Mouse (Mus musculus): Measurements from ENCODE around the gene Trmt44. TPM values are rescaled to one million over a fixed set of nuclear protein-coding genes. Genes with fewer than 3 reads are reported as not detected.

The Trmt44 gene
- polyA plus RNA-seq, 1 experiment from 2014 or later: 10.1 TPM

DNA sequence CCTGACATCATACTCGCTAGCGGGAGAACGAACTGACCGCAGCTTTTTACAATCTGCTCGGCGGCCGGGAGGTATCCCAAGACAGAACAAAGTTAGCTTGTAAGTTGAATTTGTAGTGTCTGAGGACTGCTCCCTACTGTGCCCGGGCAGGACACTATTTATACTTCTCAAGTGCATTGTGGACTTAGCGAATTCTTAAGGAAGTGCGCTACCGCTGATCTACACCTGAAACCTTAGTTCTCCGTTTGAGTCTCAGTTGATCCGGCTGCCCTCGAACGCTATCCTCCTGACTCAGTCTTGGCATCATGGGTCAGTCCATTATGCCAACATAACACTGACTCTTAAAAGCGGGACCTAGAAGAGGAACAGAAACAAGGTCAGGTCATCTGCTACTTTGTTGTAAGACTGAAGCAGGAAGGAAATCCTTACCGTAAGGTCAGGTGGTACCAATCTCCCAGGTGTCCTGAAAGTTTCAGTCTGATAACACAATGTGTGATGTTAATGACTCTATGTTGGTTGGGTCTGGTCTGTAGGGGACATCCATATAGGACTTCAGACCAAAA lies 8.4 kb upstream of the Trmt44 start:
- Histone ChIP-seq H3K4me2 (peak overlapping the region; percentile 85), H3K27me3 (peaks cover 12% of the 10 kb centered on the region), H3K27ac (peak overlapping the region; percentile 65), H3K9me3 (replicated peaks) (no peaks in the 10 kb centered on the region), H3K9ac (peak overlapping the region; percentile 57), H3K4me3 (replicated peaks) (peak overlapping the region; percentile 63), H3K36me3 (peaks cover 3% of the 10 kb centered on the region; the same call in 1 of the 2 replicates), H3K4me1 (peaks cover 12% of the 10 kb centered on the region)
- 0 out of 2 replicates have a peak, but pooled peaks have one; percentile 2 for ATAC-seq (replicated peaks; ENCODE audit: low FRiP score)
- 2% methylated on average over 17 of the region's 17 CpGs for WGBS

DNA sequence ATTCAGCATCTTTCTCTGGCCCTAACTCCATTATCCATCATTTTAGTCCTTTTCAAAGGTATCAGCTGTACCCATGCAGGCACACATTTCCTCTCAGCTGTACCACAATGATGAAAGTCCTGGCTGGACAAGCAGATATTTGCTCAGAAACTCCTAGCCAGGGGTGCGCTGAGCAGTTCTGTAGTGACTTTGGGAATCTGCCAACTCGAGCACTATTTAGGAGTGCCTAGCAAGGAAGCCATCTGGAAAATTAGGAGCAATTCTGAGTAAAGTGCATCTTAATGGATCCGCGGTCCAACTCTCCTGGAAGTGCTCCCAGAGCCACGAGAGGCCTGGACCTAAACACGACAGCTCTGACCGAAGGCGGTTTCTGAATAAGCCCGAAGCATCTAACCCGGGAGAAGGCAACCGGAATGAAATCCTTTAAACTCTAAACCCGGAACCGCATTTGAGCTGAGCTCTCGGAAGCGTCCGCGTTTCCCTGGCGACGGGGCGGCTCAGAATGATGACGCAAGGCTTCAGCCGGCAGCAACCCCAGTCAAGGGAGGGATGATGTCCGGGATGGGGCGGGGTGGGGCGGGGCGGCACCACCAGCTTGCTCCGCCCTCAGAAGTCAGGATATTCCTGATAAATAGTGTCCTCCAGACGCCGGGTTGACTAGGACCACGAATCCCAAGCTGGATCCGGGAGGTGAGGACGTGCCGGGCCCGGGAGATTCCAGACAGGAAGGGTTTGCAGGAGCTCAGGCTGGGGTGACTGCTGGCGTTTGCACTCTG lies 7.8 kb upstream of the Trmt44 start, which contains the start of gene Acox3:
Acox3 (plus strand) TSS at position 596 of the 776 bp plus-strand sequence.
- Histone ChIP-seq H3K36me3 (no peaks in the 10 kb centered on the region), H3K4me1 (peaks cover 12% of the 10 kb centered on the region), H3K4me3 (replicated peaks) (peak within 1 kb of the TSS; percentile 63), H3K4me2 (peak within 1 kb of the TSS; percentile 85), H3K27ac (peak within 1 kb of the TSS; percentile 75), H3K27me3 (peaks cover 15% of the 10 kb centered on the region), H3K9ac (peak within 1 kb of the TSS; percentile 58), H3K9me3 (replicated peaks) (no peaks in the 10 kb centered on the region)
- WGBS: under 1% methylated on average over 35 of the region's 35 CpGs
- peak; percentile 91 for ATAC-seq (replicated peaks; ENCODE audit: low FRiP score)

DNA sequence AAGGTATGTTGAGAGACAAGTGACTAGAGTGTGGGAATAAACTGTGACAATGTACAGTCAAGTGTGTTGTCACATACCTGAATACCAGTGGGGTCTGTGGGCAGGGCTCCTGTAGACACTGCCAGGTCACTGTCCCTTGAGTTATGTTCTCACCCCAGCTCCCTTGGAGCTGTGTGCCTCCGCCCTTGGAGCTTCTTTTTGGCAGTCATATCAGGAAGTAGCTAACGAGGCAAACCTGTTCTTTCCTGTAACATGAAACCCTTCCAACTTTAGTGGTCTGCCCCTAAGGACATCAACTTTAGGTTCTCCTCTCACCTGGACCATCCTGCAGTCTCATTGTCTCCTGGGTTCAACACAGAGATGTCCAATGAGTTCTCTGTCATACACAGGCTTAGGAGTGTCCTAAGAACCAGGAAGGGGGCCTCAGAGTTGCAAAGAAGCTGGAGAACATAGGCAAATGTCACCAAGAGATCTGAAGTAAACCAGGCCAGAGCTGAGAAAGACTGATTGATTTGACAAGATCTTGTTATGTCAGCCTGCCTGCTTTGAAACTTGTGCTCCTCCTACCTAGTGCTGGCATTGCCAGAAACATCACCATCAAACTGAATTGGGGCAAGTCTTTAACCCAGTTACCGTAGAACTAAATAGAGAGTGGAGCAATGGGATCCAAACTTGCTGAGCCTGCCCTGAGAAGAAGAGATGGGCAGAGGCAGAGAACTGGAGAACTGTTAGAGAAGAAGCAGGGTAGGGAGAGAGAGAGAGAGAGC lies 5.5 kb upstream of the Trmt44 start:
- Histone ChIP-seq H3K9me3 (replicated peaks) (no peaks in the 10 kb centered on the region), H3K4me1 (peaks cover 14% of the 10 kb centered on the region), H3K27ac (no peak overlapping the region), H3K4me3 (replicated peaks) (no peak overlapping the region), H3K36me3 (no peaks in the 10 kb centered on the region), H3K9ac (no peak overlapping the region), H3K27me3 (peaks cover 15% of the 10 kb centered on the region), H3K4me2 (no peak overlapping the region)
- 37% methylated on average over 3 of the region's 3 CpGs for WGBS
- no peak for ATAC-seq (replicated peaks; ENCODE audit: low FRiP score)

DNA sequence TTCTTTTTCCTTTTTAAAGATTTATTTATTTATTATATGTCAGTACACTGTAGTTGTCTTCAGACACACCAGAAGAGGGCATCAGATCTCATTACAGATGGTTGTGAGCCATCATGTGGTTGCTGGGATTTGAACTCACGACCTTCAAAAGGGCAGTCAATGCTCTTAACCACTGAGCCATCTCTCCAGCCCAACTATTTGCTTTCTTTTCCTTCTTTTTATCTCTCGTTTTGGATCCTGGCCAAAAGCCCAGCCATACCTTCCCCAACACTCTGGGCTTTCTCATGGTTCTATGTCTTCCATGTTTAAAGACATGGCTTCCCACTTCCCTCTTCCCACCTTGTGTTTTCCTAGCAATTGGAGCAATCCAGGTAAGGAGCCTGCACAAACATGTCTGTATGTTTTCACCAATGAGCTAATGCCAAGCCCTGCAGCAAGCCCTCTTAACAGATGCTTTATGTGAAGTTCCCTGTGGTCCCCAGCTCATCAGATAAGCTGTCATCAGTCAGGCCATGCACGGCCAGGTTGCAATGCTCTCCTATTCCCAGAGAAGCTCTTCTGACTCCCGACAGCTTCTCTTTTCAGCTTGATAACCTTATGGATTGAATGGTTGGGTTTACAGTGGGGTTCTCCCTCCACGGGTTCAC lies 4.5 kb upstream of the Trmt44 start:
- peaks cover 18% of the 10 kb centered on the region for H3K4me1 ChIP-seq
- no peak for ATAC-seq (replicated peaks; ENCODE audit: low FRiP score)

DNA sequence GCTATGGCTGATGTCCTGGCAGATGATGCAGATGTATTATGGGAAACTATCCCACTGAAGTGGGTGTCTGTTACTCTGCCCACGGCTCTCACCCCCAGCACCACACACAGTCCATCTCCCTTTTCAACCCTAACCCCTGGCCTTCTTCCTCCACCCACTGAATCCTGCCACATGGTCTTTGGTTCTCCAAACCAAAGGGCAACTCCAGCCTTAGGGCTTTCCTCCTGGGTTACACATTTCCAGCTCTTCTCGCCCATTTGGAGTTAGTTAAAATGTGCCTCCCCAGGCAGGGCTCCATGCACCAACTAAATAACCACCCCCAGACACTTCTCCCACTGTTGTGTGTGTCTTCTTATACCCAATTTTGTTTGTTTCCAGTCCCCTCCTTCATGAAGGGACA lies 3.5 kb upstream of the Trmt44 start:
- Histone ChIP-seq H3K4me3 (replicated peaks) (no peak overlapping the region), H3K27me3 (peaks cover 15% of the 10 kb centered on the region)

More for the DNA sequence above, 4.5 kb upstream of the Trmt44 start:
- Histone ChIP-seq H3K36me3 (no peaks in the 10 kb centered on the region), H3K27me3 (peaks cover 15% of the 10 kb centered on the region), H3K9me3 (replicated peaks) (no peaks in the 10 kb centered on the region), H3K4me3 (replicated peaks) (no peak overlapping the region), H3K27ac (no peak overlapping the region), H3K9ac (no peak overlapping the region), H3K4me2 (no peak overlapping the region)
- WGBS: 53% methylated on average over 5 of the region's 5 CpGs

DNA sequence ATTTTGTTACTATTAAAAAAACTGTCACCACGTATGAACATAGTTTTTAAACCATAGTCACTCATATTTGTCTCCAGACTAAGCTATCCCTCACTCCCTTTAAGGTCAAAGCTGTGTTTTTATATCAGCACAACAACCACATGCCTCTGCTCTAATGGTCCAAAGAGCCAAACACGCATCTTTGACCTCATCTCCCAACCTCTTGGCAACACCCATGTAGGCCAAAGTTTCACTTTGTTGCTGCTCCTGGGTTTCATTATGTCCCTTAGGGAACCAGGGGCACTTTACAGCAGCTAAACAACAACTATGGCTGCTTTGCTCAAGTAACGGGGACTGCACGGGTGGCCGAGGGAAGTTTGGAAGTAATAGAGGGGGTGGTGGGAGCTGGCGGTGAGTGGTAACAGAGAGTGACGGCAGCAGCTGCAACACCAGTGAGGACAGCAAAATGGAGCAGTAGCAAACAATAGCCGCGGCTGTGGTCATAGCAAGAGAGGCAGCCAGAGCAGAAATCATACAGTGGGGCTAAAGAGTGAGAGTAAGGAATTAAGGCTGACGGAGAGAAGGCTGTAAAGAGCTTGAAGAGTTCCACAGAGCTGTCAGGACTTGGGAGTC lies 1.6 kb upstream of the Trmt44 start:
- Histone ChIP-seq H3K4me2 (no peak overlapping the region), H3K27me3 (peaks cover 15% of the 10 kb centered on the region), H3K9me3 (replicated peaks) (no peaks in the 10 kb centered on the region), H3K4me1 (peaks cover 13% of the 10 kb centered on the region), H3K9ac (no peak overlapping the region), H3K27ac (no peak overlapping the region), H3K36me3 (peaks cover 24% of the 10 kb centered on the region), H3K4me3 (replicated peaks) (no peak overlapping the region)
- WGBS: 91% methylated on average over 10 of the region's 10 CpGs
- no peak for ATAC-seq (replicated peaks; ENCODE audit: low FRiP score)

More for the DNA sequence above, 3.5 kb upstream of the Trmt44 start:
- ATAC-seq (replicated peaks; ENCODE audit: low FRiP score): no peak
- no peak overlapping the region for H3K9ac ChIP-seq
- no peak overlapping the region for H3K4me2 ChIP-seq
- H3K36me3 ChIP-seq: peaks cover 5% of the 10 kb centered on the region
- H3K27ac ChIP-seq: no peak overlapping the region
- no peaks in the 10 kb centered on the region for H3K9me3 ChIP-seq (replicated peaks)
- WGBS: 72% methylated on average over 2 of the region's 2 CpGs
- H3K4me1 ChIP-seq: peaks cover 19% of the 10 kb centered on the region

DNA sequence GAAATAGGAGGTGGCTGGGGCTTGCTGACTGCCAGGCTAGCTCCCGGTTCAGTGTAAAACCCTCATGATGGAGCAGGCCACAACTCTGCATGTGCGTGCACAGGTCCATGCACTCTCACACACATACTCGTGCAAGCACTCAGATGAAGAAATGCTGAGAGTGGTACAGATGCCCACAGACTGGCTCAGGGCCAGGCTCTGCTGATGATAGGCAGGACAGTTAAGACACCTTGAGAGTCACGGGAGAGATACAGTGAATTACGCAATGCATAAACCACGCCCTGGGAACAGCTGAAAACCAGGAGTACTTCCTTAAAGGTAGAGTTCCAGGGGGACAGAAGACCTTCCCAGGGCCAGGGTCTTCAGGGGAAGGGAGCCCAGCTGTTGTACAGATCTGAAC lies 3.3 kb downstream of the Trmt44 start:
- Histone ChIP-seq H3K4me1 (peaks cover 13% of the 10 kb centered on the region), H3K36me3 (peaks cover 73% of the 10 kb centered on the region), H3K27me3 (no peaks in the 10 kb centered on the region), H3K9ac (no peak overlapping the region), H3K4me2 (no peak overlapping the region), H3K4me3 (replicated peaks) (no peak overlapping the region), H3K27ac (no peak overlapping the region), H3K9me3 (replicated peaks) (no peaks in the 10 kb centered on the region)
- no peak for ATAC-seq (replicated peaks; ENCODE audit: low FRiP score)
- 91% methylated on average over 6 of the region's 6 CpGs for WGBS

DNA sequence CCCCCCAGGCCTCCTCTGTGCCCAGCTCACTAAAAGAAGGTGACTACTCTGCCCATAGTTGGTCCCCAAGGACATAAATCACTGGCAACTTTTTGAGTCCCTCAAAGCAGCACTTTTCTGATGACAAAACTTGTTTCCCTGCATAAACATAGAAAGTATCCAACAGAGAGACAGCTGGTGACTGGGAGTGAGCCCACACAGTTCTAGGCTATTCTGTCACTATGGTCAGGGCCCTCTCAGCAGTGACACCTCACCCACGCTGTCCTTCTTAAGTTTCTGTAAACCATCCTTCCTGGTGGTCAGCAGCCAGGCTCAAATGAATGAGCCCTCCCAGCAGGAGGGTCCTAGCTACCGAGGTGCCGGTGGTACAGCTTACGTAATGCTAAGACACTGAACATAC lies 8.2 kb downstream of the Trmt44 start:
- WGBS: 89% methylated on average over 4 of the region's 4 CpGs
- H3K27ac ChIP-seq: no peak overlapping the region
- no peaks in the 10 kb centered on the region for H3K9me3 ChIP-seq (replicated peaks)
- no peak overlapping the region for H3K9ac ChIP-seq
- ATAC-seq (replicated peaks; ENCODE audit: low FRiP score): no peak
- no peak overlapping the region for H3K4me2 ChIP-seq
- H3K4me1 ChIP-seq: no peaks in the 10 kb centered on the region
- H3K27me3 ChIP-seq: no peaks in the 10 kb centered on the region
- H3K36me3 ChIP-seq: peaks cover 99% of the 10 kb centered on the region
- H3K4me3 ChIP-seq (replicated peaks): no peak overlapping the region

DNA sequence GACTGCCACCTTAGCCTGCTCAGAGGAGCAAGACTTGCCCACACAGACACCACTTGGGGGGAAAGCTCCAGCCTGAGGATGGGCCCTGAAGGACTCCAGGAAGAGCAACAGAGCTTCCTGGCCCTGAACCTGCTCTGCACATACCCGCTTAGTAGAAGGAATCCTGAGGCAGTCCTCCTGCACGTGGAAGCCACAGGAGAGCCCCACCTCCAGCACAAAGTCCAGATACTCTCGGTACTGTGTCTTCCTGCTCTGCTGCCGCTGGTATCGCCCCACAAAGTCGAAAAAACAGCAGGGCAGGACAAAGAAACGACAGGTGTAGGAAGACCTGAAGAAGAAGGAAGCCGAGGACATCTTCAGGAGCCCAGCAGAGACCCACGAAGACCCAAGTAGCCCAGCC lies 9.7 kb downstream of the Trmt44 start:
- Histone ChIP-seq H3K36me3 (peaks cover 97% of the 10 kb centered on the region), H3K9ac (no peak overlapping the region), H3K9me3 (replicated peaks) (no peaks in the 10 kb centered on the region), H3K27me3 (no peaks in the 10 kb centered on the region), H3K4me2 (no peak overlapping the region), H3K4me1 (no peaks in the 10 kb centered on the region), H3K4me3 (replicated peaks) (no peak overlapping the region), H3K27ac (no peak overlapping the region)
- 90% methylated on average over 9 of the region's 9 CpGs for WGBS
- no peak for ATAC-seq (replicated peaks; ENCODE audit: low FRiP score)

DNA sequence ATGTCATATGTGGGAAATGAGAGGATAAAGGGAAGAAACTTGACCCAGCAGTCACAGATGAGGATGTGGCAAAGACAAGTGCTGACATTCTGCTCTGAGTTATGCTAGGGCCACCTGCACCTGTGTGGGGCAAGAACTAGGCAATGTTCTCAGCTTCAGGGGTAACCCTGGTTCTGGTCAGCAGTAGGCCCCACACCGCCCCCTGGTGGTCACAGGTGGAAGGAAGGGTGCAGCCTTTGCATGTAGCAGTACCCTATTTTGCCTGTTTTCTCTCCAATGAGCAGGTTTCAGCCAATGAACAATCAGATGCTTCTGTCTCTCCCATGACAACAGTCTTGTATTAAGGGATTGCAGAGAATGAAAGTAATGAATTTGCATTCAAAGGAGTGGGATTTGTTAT lies 11.4 kb downstream of the Trmt44 start:
- Histone ChIP-seq H3K9ac (no peak overlapping the region), H3K4me1 (no peaks in the 10 kb centered on the region), H3K4me2 (no peak overlapping the region), H3K27me3 (no peaks in the 10 kb centered on the region), H3K9me3 (replicated peaks) (no peaks in the 10 kb centered on the region), H3K4me3 (replicated peaks) (no peak overlapping the region), H3K27ac (no peak overlapping the region), H3K36me3 (peaks cover 90% of the 10 kb centered on the region)
- no peak for ATAC-seq (replicated peaks; ENCODE audit: low FRiP score)
- 0% methylated on average over 1 of the region's 1 CpGs for WGBS

DNA sequence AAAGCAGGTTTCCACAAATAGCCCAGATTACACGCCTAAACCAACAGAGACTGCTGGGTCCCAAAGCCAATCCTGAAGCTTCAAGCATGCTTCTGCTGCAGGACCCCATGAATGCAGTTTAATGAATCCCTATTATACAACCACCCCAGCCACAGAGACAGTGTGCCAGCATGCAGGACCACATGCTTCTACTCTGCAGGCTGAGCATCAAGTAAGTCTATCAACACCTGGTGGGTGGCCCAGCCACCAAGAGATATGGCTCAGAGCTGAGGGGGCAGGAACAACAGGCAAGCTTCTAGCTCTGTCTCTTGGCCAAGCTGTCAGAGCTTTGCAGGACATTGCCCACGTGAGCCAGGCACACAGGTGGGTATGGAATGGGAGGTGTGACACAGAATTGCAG lies 12.3 kb downstream of the Trmt44 start:
- ATAC-seq (replicated peaks; ENCODE audit: low FRiP score): no peak
- H3K27ac ChIP-seq: no peak overlapping the region
- no peaks in the 10 kb centered on the region for H3K9me3 ChIP-seq (replicated peaks)
- H3K36me3 ChIP-seq: peaks cover 89% of the 10 kb centered on the region
- H3K9ac ChIP-seq: no peak overlapping the region
- no peak overlapping the region for H3K4me2 ChIP-seq
- H3K4me1 ChIP-seq: no peaks in the 10 kb centered on the region
- no peaks in the 10 kb centered on the region for H3K27me3 ChIP-seq
- no peak overlapping the region for H3K4me3 ChIP-seq (replicated peaks)
- 97% methylated on average over 2 of the region's 2 CpGs for WGBS

All from kidney, embryonic 15.5 days (tissue).